Mouse (Mus musculus) cortical plate, adult 2 months (tissue): ENCODE data around the gene Nhlrc2. TPM values are rescaled to one million over a fixed set of nuclear protein-coding genes. Genes with fewer than 3 reads are reported as not detected.

ENCODE experiments used
- H3K27ac ChIP-seq: fragments of 200-500 bp; 2 replicates; pipeline ENCODE4 v1.5.1; 2012; ENCODE audit warnings: low read length, control low read depth, inconsistent platforms; ENCODE audit not compliant: insufficient read depth
- H3K4me1 ChIP-seq: fragments of 200-500 bp; 2 replicates; pipeline ENCODE4 v1.6.1; 2011; ENCODE audit warnings: low read length; ENCODE audit not compliant: control insufficient read depth, insufficient read depth
- H3K4me3 ChIP-seq: fragments of 200-500 bp; 2 replicates; pipeline ENCODE4 v1.5.1; 2011; ENCODE audit warnings: mild to moderate bottlenecking, low read length, control low read depth; ENCODE audit not compliant: insufficient read depth
- CTCF ChIP-seq: fragments of 200-500 bp; IDR thresholded peaks from 2 replicates; pipeline ENCODE4 v1.5.1; 2011; ENCODE audit warnings: mild to moderate bottlenecking, control low read depth, low read length; ENCODE audit not compliant: insufficient read depth; ENCODE audit errors: extremely low read depth
- POLR2A ChIP-seq: fragments of 200-500 bp; IDR thresholded peaks from 2 replicates; pipeline ENCODE4 v1.6.1; 2011; ENCODE audit warnings: mild to moderate bottlenecking, low read length, control low read depth; ENCODE audit not compliant: insufficient read depth; ENCODE audit errors: extremely low read depth
- polyA plus RNA-seq: library from polyadenylated mRNA; depleted of rRNA; stranded (reverse); fragments of >200 nt; gene quantifications from 2 replicates; pipeline ENCODE4 v1.2.3, GENCODE M21; 2012

Nhlrc2 gene
- polyA plus RNA-seq, 1 experiment: 10.1 TPM

- Histone ChIP-seq H3K4me3 (no peak overlapping the region), H3K4me1 (no peaks in the 10 kb centered on the region), H3K27ac (no peak overlapping the region)
- TF ChIP-seq POLR2A: no peak
- no peak for TF ChIP-seq CTCF
These were observed 53.9 kb downstream of the Nhlrc2 start for GRCm38 (mm10) chr19:56601901-56602347.

DNA sequence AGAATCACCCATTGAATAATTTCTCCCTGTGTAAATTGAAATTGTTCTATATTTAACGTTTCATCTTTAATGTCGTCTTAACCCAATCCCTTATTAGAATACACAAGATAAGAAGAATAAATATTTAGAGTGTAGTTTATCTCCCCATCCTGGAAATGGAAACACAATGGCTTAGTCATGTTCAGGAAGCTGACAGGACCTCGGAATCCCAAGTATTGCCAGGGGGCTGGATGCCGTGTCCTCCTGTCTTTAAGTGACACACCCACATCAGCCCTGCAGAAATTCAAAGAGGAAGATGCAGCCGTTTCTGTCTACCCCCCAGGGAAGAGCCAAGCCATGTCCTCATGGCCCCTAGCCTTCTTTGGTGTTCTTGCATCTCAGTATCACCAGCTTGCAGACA lies 60.9 kb downstream of the Nhlrc2 start:
- TF ChIP-seq CTCF (no peak), POLR2A (no peak)
- no peaks in the 10 kb centered on the region for H3K4me1 ChIP-seq

DNA sequence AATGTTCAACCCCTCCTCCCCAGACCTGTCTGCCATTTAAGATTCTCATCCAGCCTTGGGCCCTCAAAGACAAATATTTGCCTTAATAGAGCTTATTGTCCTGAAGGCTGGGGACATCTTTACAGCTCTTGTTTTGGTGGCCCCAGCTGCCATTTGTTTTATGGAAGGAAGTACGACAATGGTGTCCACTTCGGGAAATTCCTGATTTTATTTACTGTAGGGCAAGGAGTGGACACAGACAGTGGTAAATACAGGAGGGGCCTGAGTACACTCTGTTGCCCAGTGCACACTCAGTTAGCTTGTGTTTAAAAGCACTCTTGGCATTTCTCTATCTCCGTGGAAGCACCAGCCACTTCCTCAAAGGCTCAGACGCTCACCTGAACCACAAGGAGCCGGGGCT lies 66.1 kb downstream of the Nhlrc2 start:
- Histone ChIP-seq H3K4me1 (peaks cover 4% of the 10 kb centered on the region), H3K27ac (no peak overlapping the region), H3K4me3 (no peak overlapping the region)
- TF ChIP-seq POLR2A (no peak), CTCF (no peak)

More for the DNA sequence above, 60.9 kb downstream of the Nhlrc2 start:
- H3K27ac ChIP-seq: no peak overlapping the region
- no peak overlapping the region for H3K4me3 ChIP-seq

DNA sequence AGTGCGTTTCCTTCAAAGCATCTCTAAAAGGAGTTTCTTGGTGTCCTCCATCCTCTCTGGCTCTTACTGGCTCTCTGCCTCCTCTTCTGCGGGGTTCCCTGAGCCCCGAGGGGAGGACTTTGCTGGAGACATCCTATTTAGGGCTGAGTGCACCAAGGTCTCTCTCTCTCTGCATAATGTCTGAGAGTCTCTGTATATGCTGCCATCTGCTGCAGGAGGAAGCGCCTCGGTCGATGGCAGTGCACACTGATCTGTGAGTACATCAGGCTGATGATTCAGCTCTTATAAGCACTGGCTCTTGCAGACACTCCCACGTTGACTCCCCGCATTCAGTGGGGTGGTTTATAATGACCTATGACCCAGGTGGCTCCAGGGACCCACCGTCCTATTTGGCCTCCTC lies 70.8 kb downstream of the Nhlrc2 start:
- TF ChIP-seq POLR2A (peak; percentile 43; the same call in 1 of the 2 replicates), CTCF (no peak)

DNA sequence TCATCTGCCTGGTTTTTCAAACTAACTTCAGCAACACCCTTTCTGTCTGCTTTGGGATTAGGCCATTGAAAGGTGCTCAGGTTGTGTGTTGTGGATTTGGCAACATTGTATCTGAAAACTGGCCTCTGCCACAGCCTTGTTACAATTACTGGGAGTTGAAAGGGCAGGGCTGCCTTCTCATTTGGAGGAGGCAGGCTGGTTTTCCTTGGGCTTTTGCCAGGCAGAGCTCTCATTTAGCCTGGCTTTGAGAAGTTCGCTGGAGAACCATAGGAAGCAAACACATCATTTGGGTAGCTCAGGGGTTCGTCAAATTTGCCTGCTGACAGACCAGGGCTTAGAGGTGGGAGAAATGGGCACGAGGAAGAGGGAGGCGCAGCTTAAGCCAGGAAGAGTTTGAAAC lies 71.5 kb downstream of the Nhlrc2 start:
- Histone ChIP-seq H3K4me1 (peaks cover 4% of the 10 kb centered on the region), H3K4me3 (no peak overlapping the region), H3K27ac (no peak overlapping the region)
- no peak for TF ChIP-seq CTCF

More for the DNA sequence above, 70.8 kb downstream of the Nhlrc2 start:
- Histone ChIP-seq H3K27ac (no peak overlapping the region), H3K4me3 (no peak overlapping the region), H3K4me1 (peaks cover 4% of the 10 kb centered on the region)

GRCm38 (mm10) chr19:56621876-56622275 lies 73.8 kb downstream of the Nhlrc2 start:
- TF ChIP-seq CTCF (no peak), POLR2A (no peak)
- Histone ChIP-seq H3K4me1 (peaks cover 4% of the 10 kb centered on the region), H3K27ac (no peak overlapping the region), H3K4me3 (no peak overlapping the region)

GRCm38 (mm10) chr19:56627881-56628472 lies 79.9 kb downstream of the Nhlrc2 start:
- H3K27ac ChIP-seq: no peak overlapping the region
- H3K4me3 ChIP-seq: no peak overlapping the region
- TF ChIP-seq CTCF: no peak
- TF ChIP-seq POLR2A: no peak
- H3K4me1 ChIP-seq: peaks cover 4% of the 10 kb centered on the region

- no peak for TF ChIP-seq CTCF
- no peak for TF ChIP-seq POLR2A
- no peak overlapping the region for H3K4me3 ChIP-seq
- H3K27ac ChIP-seq: no peak overlapping the region
- H3K4me1 ChIP-seq: peaks cover 4% of the 10 kb centered on the region
These were observed 81.6 kb downstream of the Nhlrc2 start for GRCm38 (mm10) chr19:56629647-56630046.

GRCm38 (mm10) chr19:56631017-56631416 lies 83.0 kb downstream of the Nhlrc2 start:
- H3K27ac ChIP-seq: no peak overlapping the region
- TF ChIP-seq POLR2A: no peak
- H3K4me3 ChIP-seq: no peak overlapping the region
- H3K4me1 ChIP-seq: peaks cover 4% of the 10 kb centered on the region

- Histone ChIP-seq H3K4me1 (peaks cover 4% of the 10 kb centered on the region), H3K4me3 (no peak overlapping the region), H3K27ac (no peak overlapping the region)
- no peak for TF ChIP-seq CTCF
- no peak for TF ChIP-seq POLR2A
These were observed 83.4 kb downstream of the Nhlrc2 start for GRCm38 (mm10) chr19:56631451-56631901.

- H3K4me3 ChIP-seq: no peak overlapping the region
- H3K27ac ChIP-seq: no peak overlapping the region
- H3K4me1 ChIP-seq: no peaks in the 10 kb centered on the region
- TF ChIP-seq POLR2A (no peak), CTCF (no peak)
These were observed 89.1 kb downstream of the Nhlrc2 start for GRCm38 (mm10) chr19:56637035-56637683.
